Mouse (Mus musculus): ENCODE data around the gene Clcn5. TPM values are rescaled to one million over a fixed set of nuclear protein-coding genes. Genes with fewer than 3 reads are reported as not detected.

Clcn5 gene
- polyA plus RNA-seq, 1 experiment: 54.7 TPM

DNA sequence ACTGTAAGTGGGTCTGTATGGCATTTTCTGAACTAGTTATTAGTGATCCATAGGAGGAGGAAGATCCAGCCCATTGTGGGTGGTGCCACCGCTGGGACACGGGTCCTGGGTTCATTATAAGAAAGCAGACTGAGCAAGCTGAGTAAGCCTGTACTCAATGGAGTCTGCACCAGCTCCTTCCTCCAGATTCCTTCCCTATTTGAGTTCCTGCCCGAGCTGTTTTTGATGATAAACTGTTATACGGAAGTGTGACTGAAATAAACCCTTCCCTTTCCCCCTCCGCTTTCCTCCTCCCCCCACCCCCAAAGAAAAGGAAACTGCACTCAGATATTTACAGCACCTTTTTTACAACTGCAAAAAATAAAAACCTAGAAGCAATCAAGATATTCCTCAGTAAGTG is 115.1 kb downstream of the Clcn5 start:
- Histone ChIP-seq H3K27ac (ENCODE audit: insufficient read depth, low read length) (no peak overlapping the region), H3K4me1 (ENCODE audit: control insufficient read depth, insufficient read depth, low read length) (no peaks in the 10 kb centered on the region), H3K4me3 (ENCODE audit: insufficient read depth, low read length) (no peak overlapping the region)
- TF ChIP-seq CTCF (IDR thresholded peaks at IDR 0.05; ENCODE audit: borderline replicate concordance, insufficient read depth, low read length): no peak
- TF ChIP-seq POLR2A (IDR thresholded peaks at IDR 0.05; ENCODE audit: low read depth, low read length): no peak

- Histone ChIP-seq H3K27ac (ENCODE audit: insufficient read depth, low read length) (no peak overlapping the region), H3K4me3 (ENCODE audit: insufficient read depth, low read length) (no peak overlapping the region), H3K4me1 (ENCODE audit: control insufficient read depth, insufficient read depth, low read length) (no peaks in the 10 kb centered on the region)
- TF ChIP-seq POLR2A (IDR thresholded peaks at IDR 0.05; ENCODE audit: low read depth, low read length) (no peak), CTCF (IDR thresholded peaks at IDR 0.05; ENCODE audit: borderline replicate concordance, insufficient read depth, low read length) (no peak)
These were observed 115.6 kb downstream of the Clcn5 start for GRCm38 (mm10) chrX:7203535-7203934.

GRCm38 (mm10) chrX:7197833-7198232 is 121.3 kb downstream of the Clcn5 start:
- TF ChIP-seq CTCF (IDR thresholded peaks at IDR 0.05; ENCODE audit: borderline replicate concordance, insufficient read depth, low read length) (no peak), POLR2A (IDR thresholded peaks at IDR 0.05; ENCODE audit: low read depth, low read length) (no peak)
- H3K27ac ChIP-seq (ENCODE audit: insufficient read depth, low read length): no peak overlapping the region
- no peak overlapping the region for H3K4me3 ChIP-seq (ENCODE audit: insufficient read depth, low read length)
- no peaks in the 10 kb centered on the region for H3K4me1 ChIP-seq (ENCODE audit: control insufficient read depth, insufficient read depth, low read length)

DNA sequence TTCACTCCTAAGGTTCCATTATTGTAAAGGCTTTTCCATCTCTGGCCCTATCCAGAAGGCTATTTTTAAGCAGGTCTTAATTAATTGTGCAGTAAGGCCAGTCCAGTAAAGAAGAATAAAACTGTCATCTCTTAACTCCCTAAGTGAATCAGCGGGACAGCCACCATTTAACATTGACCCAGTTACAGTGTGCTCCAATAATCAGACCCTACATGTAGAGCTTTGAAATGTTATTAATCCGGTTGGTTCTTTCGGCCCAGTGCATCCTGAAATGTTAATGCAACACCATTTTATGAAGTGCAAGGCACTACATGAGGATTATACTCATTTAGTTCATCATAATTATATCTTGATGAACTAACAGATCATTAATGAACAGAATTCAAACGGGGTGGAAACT is 128.3 kb downstream of the Clcn5 start:
- no peak overlapping the region for H3K4me3 ChIP-seq (ENCODE audit: insufficient read depth, low read length)
- H3K4me1 ChIP-seq (ENCODE audit: control insufficient read depth, insufficient read depth, low read length): no peaks in the 10 kb centered on the region
- TF ChIP-seq CTCF (IDR thresholded peaks at IDR 0.05; ENCODE audit: borderline replicate concordance, insufficient read depth, low read length): no peak
- no peak for TF ChIP-seq POLR2A (IDR thresholded peaks at IDR 0.05; ENCODE audit: low read depth, low read length)
- H3K27ac ChIP-seq (ENCODE audit: insufficient read depth, low read length): no peak overlapping the region

DNA sequence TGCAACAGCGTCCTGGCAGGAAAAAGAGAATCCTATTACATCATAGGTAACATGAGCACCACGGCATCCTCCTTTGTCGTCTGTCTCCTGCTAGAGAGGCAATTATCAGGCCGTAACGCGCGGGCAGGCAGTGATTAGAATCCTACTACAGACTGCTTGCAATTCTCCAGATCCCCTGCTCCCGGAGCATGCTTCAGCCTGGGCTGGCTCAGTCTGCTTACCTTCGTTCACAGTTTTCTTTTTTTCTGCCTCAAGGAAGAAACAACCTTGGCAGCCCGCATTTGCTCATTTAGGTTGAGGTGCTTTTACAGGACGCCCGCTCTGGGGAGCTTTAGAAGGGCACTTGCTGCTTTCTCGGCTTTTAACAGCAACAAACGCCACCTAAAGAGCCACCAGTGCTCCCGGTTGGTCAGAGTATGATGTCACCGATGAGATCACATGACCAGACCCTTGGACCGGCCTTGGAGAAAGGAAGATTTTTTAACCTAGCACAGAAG is 130.8 kb downstream of the Clcn5 start:
- peak overlapping the region; percentile 78 for H3K27ac ChIP-seq (ENCODE audit: insufficient read depth, low read length)
- TF ChIP-seq CTCF (IDR thresholded peaks at IDR 0.05; ENCODE audit: borderline replicate concordance, insufficient read depth, low read length) (no peak), POLR2A (IDR thresholded peaks at IDR 0.05; ENCODE audit: low read depth, low read length) (no peak)
- H3K4me3 ChIP-seq (ENCODE audit: insufficient read depth, low read length): peak overlapping the region; percentile 52
- no peaks in the 10 kb centered on the region for H3K4me1 ChIP-seq (ENCODE audit: control insufficient read depth, insufficient read depth, low read length)

- TF ChIP-seq CTCF (IDR thresholded peaks at IDR 0.05; ENCODE audit: borderline replicate concordance, insufficient read depth, low read length) (no peak), POLR2A (IDR thresholded peaks at IDR 0.05; ENCODE audit: low read depth, low read length) (no peak)
- peak overlapping the region; percentile 52 for H3K4me3 ChIP-seq (ENCODE audit: insufficient read depth, low read length)
- H3K4me1 ChIP-seq (ENCODE audit: control insufficient read depth, insufficient read depth, low read length): no peaks in the 10 kb centered on the region
- peak overlapping the region; percentile 78 for H3K27ac ChIP-seq (ENCODE audit: insufficient read depth, low read length)
These were observed 131.5 kb downstream of the Clcn5 start for GRCm38 (mm10) chrX:7187455-7188310.

GRCm38 (mm10) chrX:7170156-7170555 is 149.0 kb downstream of the Clcn5 start:
- no peak for TF ChIP-seq POLR2A (IDR thresholded peaks at IDR 0.05; ENCODE audit: low read depth, low read length)
- no peak for TF ChIP-seq CTCF (IDR thresholded peaks at IDR 0.05; ENCODE audit: borderline replicate concordance, insufficient read depth, low read length)
- Histone ChIP-seq H3K27ac (ENCODE audit: insufficient read depth, low read length) (no peak overlapping the region), H3K4me3 (ENCODE audit: insufficient read depth, low read length) (no peak overlapping the region), H3K4me1 (ENCODE audit: control insufficient read depth, insufficient read depth, low read length) (peaks cover 3% of the 10 kb centered on the region; the same call in 1 of the 2 replicates)

GRCm38 (mm10) chrX:7168799-7169198 is 150.4 kb downstream of the Clcn5 start:
- H3K4me3 ChIP-seq (ENCODE audit: insufficient read depth, low read length): no peak overlapping the region
- no peak overlapping the region for H3K27ac ChIP-seq (ENCODE audit: insufficient read depth, low read length)
- TF ChIP-seq POLR2A (IDR thresholded peaks at IDR 0.05; ENCODE audit: low read depth, low read length) (no peak), CTCF (IDR thresholded peaks at IDR 0.05; ENCODE audit: borderline replicate concordance, insufficient read depth, low read length) (no peak)
- H3K4me1 ChIP-seq (ENCODE audit: control insufficient read depth, insufficient read depth, low read length): peaks cover 3% of the 10 kb centered on the region; the same call in 1 of the 2 replicates

DNA sequence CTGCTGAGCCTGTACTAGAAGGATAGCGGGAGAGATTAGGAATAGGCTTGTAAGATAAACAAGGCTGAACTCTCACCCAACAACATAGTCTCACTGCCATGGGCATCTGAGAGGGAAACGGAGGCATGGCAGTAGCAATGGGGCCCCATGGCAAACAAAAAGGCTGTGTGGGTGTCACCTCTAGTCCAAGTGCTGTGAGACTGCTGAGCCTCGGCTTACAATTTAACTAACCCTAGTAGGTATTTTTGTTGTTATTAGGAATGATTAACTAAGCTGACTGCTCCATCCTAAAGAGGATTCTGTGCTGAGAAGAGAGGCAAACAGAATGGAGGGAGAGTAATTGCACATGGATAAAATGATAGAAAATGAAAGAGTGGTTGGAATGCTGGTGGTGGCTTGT is 161.2 kb downstream of the Clcn5 start:
- no peak for TF ChIP-seq POLR2A (IDR thresholded peaks at IDR 0.05; ENCODE audit: low read depth, low read length)
- Histone ChIP-seq H3K4me3 (ENCODE audit: insufficient read depth, low read length) (no peak overlapping the region), H3K27ac (ENCODE audit: insufficient read depth, low read length) (no peak overlapping the region), H3K4me1 (ENCODE audit: control insufficient read depth, insufficient read depth, low read length) (no peaks in the 10 kb centered on the region)

DNA sequence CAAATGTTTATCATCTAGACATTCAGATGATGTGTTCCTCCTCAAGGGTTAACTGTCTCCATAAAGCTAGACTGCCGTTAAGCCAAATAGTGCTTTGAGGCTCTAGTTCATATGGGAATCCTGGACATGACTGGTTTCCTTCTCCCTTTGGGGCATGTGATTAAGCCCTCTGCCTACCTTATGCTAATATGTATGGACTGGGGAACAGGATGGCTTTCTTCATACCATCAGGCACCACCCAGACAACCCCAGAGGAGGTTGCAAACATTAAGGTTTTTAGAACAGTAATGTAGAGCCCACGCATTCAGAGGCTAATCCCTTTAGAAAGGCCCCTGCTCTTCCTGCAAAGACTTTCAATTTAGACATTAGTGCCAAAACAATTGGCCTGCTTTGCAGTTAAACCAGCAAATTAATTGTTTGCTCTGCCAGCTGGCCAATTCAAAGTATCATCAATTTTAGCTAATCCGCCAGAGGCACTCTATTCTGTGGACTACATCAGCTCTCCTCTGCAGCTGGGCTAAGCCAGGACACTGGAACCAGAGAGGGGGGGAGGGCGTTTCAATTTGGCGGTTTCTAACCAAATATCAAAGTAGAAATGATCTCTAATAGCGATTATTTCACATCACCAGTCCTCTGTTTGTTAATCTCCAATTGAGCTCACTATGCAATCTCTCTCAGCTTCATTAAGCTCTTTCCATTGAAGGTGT is 163.0 kb downstream of the Clcn5 start:
- TF ChIP-seq POLR2A (IDR thresholded peaks at IDR 0.05; ENCODE audit: low read depth, low read length) (no peak), CTCF (IDR thresholded peaks at IDR 0.05; ENCODE audit: borderline replicate concordance, insufficient read depth, low read length) (no peak)
- H3K27ac ChIP-seq (ENCODE audit: insufficient read depth, low read length): no peak overlapping the region

More for the DNA sequence above, 163.0 kb downstream of the Clcn5 start:
- no peaks in the 10 kb centered on the region for H3K4me1 ChIP-seq (ENCODE audit: control insufficient read depth, insufficient read depth, low read length)
- no peak overlapping the region for H3K4me3 ChIP-seq (ENCODE audit: insufficient read depth, low read length)

All from embryonic fibroblast, embryonic 13.5 days (primary cell).